Mouse (Mus musculus): ENCODE measurements around the gene Pianp.

Pianp gene

GRCm38 (mm10) chr6:124996551-124997501, at the start of gene Pianp:
Gene Pianp, plus strand, starts transcription at chr6:124996694.
- DNase-seq (ENCODE audit: low spot score in 2 of 2): peak; percentile 72 to 84

GRCm38 (mm10) chr6:124953991-124954715, 42.3 kb upstream of the Pianp start:
- no peak for DNase-seq (ENCODE audit: low spot score in 2 of 2)

DNA sequence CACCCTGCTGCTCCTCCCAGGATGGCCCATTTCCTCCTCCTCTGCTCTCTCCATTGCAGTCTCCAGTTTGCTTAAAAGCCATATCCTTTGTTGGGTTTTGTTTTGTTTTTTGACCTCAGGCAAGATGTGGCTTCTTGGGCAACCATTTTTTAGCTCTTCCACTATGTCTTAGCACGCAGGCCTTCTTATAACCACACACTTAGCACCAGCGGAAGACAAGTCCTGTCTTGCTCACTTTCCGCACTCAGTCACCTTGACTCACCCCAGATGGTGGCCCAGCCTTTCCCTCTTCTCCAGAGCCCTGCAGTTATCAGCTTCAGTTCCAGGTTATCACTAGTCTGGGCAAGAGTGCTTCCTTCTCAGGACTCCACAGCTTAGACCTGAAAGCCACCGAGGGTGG, 41.3 kb upstream of the Pianp start:
- no peak for DNase-seq (ENCODE audit: low spot score in 2 of 2)

- no peak for DNase-seq (ENCODE audit: low spot score in 2 of 2)
Observed at GRCm38 (mm10) chr6:124958127-124958526, 38.4 kb upstream of the Pianp start.

GRCm38 (mm10) chr6:124959960-124960359, 36.5 kb upstream of the Pianp start:
- no peak for DNase-seq (ENCODE audit: low spot score in 2 of 2)

DNA sequence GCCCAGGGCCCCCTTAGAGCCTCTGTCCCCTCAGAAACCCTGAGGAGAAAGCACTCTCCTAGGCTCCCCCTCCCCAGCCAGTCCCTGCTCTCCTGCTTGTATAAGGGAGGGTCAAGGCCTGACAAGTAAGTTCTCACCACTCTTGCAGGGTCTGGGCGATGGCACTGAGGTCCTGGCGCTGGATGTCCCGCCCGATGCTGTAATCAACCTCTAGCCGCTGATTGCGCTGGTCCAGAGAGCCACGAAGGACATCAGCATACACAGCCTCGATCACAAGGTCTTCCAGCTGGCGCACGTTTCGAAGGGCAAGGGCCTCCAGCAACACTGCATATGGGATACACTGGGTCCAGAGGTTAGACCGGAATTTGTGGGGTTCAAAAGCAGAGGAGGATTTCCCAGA, 35.5 kb upstream of the Pianp start:
- DNase-seq (ENCODE audit: low spot score in 2 of 2): no peak

DNA sequence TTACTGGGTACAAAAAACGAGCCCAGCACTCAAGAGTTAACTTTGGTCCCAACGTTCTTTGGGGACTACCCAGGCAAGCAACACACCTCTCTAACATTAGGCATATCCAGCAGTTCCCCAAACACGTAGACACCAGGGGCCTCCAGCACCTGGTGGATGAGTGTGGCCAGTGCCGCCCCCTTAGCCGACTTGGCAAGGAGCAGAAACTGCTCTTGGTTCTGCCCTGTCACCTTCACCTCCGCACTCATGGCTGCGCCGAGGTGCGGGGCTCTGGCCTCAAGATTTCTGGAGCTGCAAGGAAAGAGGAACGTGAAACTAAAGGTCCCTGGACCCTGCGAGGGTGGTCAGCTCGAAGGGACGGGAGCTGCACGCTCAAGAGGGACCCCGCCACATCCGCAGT, 31.9 kb upstream of the Pianp start:
- DNase-seq (ENCODE audit: low spot score in 2 of 2): no peak

DNA sequence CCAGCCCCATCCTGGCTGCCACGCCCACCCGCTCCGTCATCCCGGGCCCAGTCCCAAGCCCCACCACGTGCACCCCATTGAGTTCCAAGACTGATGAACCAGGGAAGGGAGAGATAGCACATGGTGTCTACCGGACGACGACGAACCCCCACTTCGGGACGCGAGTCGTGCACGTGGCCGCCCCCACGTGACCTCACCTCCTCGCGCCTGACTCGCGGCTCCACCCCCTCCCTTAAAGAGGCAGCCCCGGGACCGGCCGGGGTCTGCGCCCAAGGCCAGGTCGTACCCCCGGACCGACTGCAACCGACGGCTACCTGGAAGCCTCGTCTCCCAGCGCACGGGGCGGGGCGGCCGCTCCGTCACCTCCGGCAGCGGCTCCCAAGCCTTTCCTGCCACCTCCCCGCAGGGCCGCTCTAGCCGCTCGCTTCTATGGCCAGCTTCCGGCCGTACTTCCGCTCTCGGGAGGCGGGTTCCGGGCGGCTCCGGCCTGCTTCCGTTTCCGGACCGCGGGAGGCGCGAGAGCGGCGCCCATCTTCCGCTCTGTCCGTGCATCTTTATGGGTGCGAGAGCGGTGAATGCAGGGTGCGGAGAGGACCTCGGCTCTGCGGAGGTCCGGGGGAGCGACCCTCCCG, 31.3 kb upstream of the Pianp start, which contains the start of gene Cops7a:
Gene Cops7a, minus strand, starts transcription at position 451 of the 632 bp plus-strand sequence.
- peak; percentile 94 to 97 for DNase-seq (ENCODE audit: low spot score in 2 of 2)

- no peak for DNase-seq (ENCODE audit: low spot score in 2 of 2)
Observed at GRCm38 (mm10) chr6:124965747-124966146, 30.7 kb upstream of the Pianp start.

- DNase-seq (ENCODE audit: low spot score in 2 of 2): peak in 1 of 2 experiments; percentile 40
Observed at GRCm38 (mm10) chr6:124966466-124967118, 29.9 kb upstream of the Pianp start.

DNA sequence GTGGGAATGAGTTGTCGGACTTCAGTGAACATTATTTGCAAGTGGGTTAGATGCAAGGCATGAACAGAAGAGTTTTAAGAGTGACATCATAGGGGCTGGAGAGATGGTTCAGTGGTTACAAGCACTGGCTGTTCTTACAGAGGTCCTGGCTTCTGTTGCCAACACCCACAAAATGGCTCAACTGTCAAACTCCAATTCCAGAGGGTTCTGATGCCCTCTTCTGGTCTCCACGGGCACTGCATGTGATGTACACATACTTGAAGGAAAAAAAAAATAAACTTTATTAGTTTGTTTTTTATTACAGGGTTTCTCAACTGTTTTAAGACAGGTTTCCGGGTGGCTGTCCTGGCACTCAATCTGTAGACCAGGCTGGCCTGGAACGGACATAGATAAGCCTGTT, 28.7 kb upstream of the Pianp start:
- peak; percentile 20 to 72 for DNase-seq (ENCODE audit: low spot score in 2 of 2)

DNA sequence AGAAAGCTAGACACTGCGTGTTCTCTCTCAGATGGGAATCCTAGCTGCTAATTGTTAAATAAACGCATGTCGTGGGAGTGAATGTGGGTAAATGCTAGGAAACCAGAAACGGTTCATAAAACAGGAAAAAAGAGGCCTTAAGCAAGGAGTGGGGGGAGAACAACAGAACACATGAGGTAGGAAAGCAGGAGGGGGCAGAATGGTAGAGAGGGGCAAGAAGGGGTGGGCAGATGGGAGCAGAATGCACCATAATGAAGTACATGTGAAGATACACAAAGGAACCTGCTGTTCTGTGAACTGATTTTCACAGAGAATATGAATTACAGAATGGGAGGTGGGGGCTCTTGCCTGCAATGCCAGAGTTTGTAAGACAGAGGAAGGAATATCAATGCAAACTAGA, 4.3 kb upstream of the Pianp start:
- DNase-seq (ENCODE audit: low spot score in 2 of 2): no peak

DNA sequence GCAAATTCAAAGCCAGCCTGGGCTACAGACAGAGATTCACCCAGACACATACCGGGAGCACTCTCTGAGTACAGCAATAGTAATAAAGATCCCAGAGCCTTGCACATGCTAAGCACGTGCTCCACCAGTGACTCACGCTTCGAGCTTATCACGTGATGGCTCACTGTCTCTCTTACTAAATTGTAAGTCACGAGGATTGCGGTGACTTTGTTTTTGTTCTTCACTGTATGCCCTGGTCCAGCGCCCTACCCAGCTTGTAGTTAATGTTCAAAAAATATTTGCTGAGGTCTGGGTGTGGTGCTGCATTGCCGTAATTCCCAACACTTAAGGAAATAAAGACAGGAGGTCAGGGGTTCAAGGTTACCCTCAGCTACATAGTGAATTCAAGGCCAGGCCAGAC, 3.1 kb upstream of the Pianp start:
- no peak for DNase-seq (ENCODE audit: low spot score in 2 of 2)

GRCm38 (mm10) chr6:124993876-124994275, 2.6 kb upstream of the Pianp start:
- no peak for DNase-seq (ENCODE audit: low spot score in 2 of 2)

- no peak for DNase-seq (ENCODE audit: low spot score in 2 of 2)
Observed at GRCm38 (mm10) chr6:124995246-124995645, 1.2 kb upstream of the Pianp start.

DNA sequence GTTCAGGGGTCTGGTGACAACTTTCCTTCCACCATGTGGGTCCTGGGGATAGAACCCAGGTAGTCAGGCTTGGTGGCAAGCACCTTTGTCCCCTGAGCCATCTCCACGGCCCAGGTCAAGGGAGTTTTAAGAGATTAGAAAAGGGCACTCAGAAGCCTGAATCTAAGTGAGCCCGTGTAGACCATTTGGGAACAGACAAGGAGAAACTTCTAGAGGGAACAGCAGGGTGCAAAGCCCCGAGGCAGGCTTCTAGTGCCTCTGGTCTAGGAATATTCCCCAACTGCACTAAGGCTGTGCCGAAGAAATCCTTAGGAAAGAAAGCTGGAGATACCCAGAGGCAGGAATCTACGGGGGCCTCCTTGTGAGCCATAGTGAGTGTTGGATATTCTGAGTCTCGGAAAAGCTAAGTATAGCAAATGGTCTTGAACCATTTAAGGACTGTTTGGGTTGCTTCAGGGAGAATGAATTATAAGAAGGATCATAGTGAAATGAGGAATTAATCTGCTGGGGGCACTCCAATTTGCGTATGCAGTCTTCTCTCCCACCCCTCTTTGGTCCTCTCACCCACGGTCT, 577 bp upstream of the Pianp start:
- no peak for DNase-seq (ENCODE audit: low spot score in 2 of 2)

DNA sequence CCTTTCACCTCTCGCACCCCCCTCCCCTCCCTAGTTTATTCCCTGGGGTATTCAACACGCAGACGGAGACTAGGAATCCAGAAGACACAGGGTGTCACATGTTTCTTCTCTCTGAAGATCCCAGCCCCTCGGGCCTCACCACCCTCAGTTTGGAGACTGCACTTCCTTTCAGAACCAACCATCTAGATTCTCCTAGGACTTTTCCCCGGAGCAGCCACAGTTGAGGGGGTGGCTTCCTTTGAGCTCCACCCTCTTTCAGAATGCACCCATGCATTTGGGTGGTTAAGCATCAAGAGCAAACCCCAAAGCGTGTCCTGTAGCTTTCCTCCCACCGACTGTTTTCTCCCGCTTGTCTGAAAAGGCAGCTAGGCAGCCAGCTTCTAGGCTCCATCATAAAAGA, 1.6 kb downstream of the Pianp start:
- DNase-seq (ENCODE audit: low spot score in 2 of 2): no peak

GRCm38 (mm10) chr6:124999091-124999490, 2.6 kb downstream of the Pianp start:
- DNase-seq (ENCODE audit: low spot score in 2 of 2): no peak

DNA sequence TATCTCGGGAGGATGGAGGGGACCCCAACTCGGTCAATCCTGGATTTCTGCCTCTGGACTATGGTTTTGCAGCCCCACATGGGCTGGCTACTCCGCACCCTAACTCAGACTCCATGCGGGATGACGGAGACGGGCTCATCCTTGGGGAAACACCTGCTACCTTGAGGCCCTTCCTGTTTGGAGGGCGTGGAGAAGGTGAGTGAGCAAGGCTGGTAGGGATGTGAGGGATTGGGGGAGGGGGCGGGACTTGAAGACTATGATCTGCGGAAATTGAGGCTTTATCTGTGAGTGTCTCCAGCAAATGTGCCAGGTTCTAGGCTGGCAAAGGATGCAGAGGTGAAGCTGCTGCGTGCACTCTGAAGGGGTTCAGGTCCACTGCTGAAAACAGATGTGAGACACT, 3.1 kb downstream of the Pianp start:
- DNase-seq (ENCODE audit: low spot score in 2 of 2): no peak

DNA sequence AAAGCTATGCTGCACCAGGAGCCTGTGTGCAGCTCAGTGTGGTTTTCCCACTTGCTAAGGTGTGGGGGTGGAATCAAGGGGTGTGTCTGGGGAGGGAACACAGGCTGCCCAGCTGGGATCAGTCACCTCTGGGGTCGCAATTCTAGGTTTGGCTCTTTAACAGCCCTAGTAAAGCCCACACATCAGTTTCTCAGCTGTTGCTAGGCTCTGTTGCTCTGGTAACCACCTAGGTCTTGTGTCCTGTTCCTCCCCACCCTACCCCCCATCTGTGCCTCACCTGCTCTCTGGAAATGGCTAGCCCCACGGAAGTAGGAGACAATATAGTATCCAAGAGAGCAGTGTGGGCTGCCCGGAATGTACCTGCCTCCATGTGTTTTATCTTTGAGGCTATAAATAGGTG, 7.2 kb downstream of the Pianp start:
- no peak for DNase-seq (ENCODE audit: low spot score in 2 of 2)

- no peak for DNase-seq (ENCODE audit: low spot score in 2 of 2)
Observed at GRCm38 (mm10) chr6:125005086-125005485, 8.6 kb downstream of the Pianp start.

All from spleen, postnatal 10 days (tissue).